In the genomic region with DNA sequence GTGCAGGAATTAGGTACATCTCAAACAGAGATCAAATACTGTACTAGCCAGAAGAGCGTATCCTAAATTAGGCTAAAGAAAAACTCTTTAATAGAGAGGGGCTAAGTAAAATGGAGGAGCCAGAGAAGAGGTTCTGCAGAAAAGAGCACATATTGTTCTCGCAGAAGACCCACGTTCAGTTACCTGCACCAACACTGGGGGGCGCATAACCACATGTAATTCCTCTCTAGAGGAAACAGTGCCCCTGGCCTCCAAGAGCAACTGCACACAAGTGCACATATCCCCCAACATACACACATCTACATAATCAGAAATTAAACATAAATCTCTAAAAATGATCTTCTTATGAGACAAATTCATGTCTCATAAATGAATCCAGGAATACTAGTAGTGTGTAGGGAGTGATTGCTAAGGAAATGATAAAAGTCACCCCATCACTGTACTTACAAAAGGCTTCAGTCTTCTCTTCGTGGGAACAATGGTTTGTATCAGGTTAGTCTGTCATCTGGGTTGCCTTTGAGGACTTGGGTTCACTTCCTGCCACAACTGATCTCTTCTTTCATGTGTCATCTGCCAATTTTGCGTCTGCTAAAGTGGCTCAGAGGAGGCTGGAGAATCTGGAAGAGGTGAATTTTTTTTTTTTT, we compare ENCODE assay signal across 12 mouse cellular contexts.
DNase-seq lines count a peak whose midpoint lies in the region; ATAC-seq and TF ChIP-seq lines count a peak whose summit lies in the region.
"Had no signal": no experiment of that assay in that cellular context is flagged by ENCODE, and none has a peak within 500 bp of the region (broad histone marks: within the 10 kb centered on the region; RNA-seq: fewer than 3 reads in every experiment).

No protein-coding gene starts in this region.

- no peak overlapping the region for H3K4me3 ChIP-seq in heart, adult 2 months
- H3K4me3 ChIP-seq in lung, postnatal 0 days (ENCODE audit: low read depth, low read length): no peak overlapping the region
- no peak overlapping the region for H3K4me3 ChIP-seq in midbrain, embryonic 11.5 days (ENCODE audit: low read depth, low read length)
- no peak overlapping the region for H3K4me3 ChIP-seq in hindbrain, embryonic 14.5 days (replicated peaks; ENCODE audit: low read length)
- H3K4me3 ChIP-seq: hindbrain, embryonic 15.5 days; limb, embryonic 12.5 days; midbrain, embryonic 12.5 days had no signal

- no peak overlapping the region for H3K9ac ChIP-seq in heart, adult 2 months (ENCODE audit: low read depth, low read length)
- no peak overlapping the region for H3K9ac ChIP-seq in lung, postnatal 0 days (replicated peaks; ENCODE audit: low read depth)
- H3K9ac ChIP-seq in midbrain, embryonic 11.5 days (ENCODE audit: low read length): no peak overlapping the region
- no peak overlapping the region for H3K9ac ChIP-seq in hindbrain, embryonic 14.5 days
- H3K9ac ChIP-seq: hindbrain, embryonic 15.5 days; limb, embryonic 12.5 days; midbrain, embryonic 12.5 days had no signal

- H3K4me2 ChIP-seq in lung, postnatal 0 days (replicated peaks; ENCODE audit: low read depth, low read length): no peak overlapping the region
- no peak overlapping the region for H3K4me2 ChIP-seq in midbrain, embryonic 11.5 days
- no peak overlapping the region for H3K4me2 ChIP-seq in hindbrain, embryonic 14.5 days (replicated peaks)
- H3K4me2 ChIP-seq: hindbrain, embryonic 15.5 days; limb, embryonic 12.5 days; midbrain, embryonic 12.5 days had no signal

- ATAC-seq in lung, postnatal 0 days: no peak
- ATAC-seq in inflammation-experienced regulatory T-cells, adult 6 months: peak; percentile 50
- ATAC-seq in midbrain, embryonic 11.5 days (ENCODE audit: low FRiP score): no peak
- ATAC-seq in hindbrain, embryonic 14.5 days (ENCODE audit: low FRiP score): no peak

- peaks cover 4% of the 10 kb centered on the region; the same call in 1 of the 2 replicates for H3K4me1 ChIP-seq in heart, adult 2 months (ENCODE audit: control insufficient read depth, insufficient read depth, low read length)
- no peaks in the 10 kb centered on the region for H3K4me1 ChIP-seq in lung, postnatal 0 days (ENCODE audit: insufficient read depth, low read depth, low read length)
- no peaks in the 10 kb centered on the region for H3K4me1 ChIP-seq in midbrain, embryonic 11.5 days (ENCODE audit: control insufficient read depth, insufficient read depth, low read length)
- no peaks in the 10 kb centered on the region for H3K4me1 ChIP-seq in hindbrain, embryonic 14.5 days (replicated peaks; ENCODE audit: control insufficient read depth, insufficient read depth, low read length)
- H3K4me1 ChIP-seq: hindbrain, embryonic 15.5 days; limb, embryonic 12.5 days; midbrain, embryonic 12.5 days had no signal

- H3K36me3 ChIP-seq in heart, adult 2 months (ENCODE audit: control insufficient read depth, insufficient read depth, low read length): no peaks in the 10 kb centered on the region
- H3K36me3 ChIP-seq in lung, postnatal 0 days (ENCODE audit: insufficient read depth, low read length): no peaks in the 10 kb centered on the region
- no peaks in the 10 kb centered on the region for H3K36me3 ChIP-seq in midbrain, embryonic 11.5 days (ENCODE audit: control insufficient read depth, insufficient read depth, low read length)
- no peaks in the 10 kb centered on the region for H3K36me3 ChIP-seq in hindbrain, embryonic 14.5 days (replicated peaks; ENCODE audit: control insufficient read depth, insufficient read depth)
- H3K36me3 ChIP-seq: hindbrain, embryonic 15.5 days; limb, embryonic 12.5 days; midbrain, embryonic 12.5 days had no signal

- no peak for DNase-seq in heart, adult 2 months
- no peak for DNase-seq in heart, postnatal 14 days
- no peak for DNase-seq in lung, postnatal 0 days (ENCODE audit: low spot score)
- DNase-seq in lung, postnatal 10 days: no peak
- DNase-seq in midbrain, embryonic 11.5 days (ENCODE audit: low spot score, missing footprints): no peak
- DNase-seq in hindbrain, embryonic 14.5 days (ENCODE audit: low spot score): no peak
- no peak for DNase-seq in left cerebral cortex, postnatal 10 days (ENCODE audit: extremely low spot score in 1 of 2, low spot score in 2 of 2)
- DNase-seq: embryo, embryonic 11 days had no signal

- no peaks in the 10 kb centered on the region for H3K9me3 ChIP-seq in lung, postnatal 0 days (ENCODE audit: low read length)
- no peaks in the 10 kb centered on the region for H3K9me3 ChIP-seq in midbrain, embryonic 11.5 days (ENCODE audit: control insufficient read depth, low read length)
- H3K9me3 ChIP-seq in hindbrain, embryonic 14.5 days (ENCODE audit: control insufficient read depth, low read length): no peaks in the 10 kb centered on the region
- H3K9me3 ChIP-seq: hindbrain, embryonic 15.5 days; limb, embryonic 12.5 days; midbrain, embryonic 12.5 days had no signal

- intact Hi-C loops in heart, adult 2 months (cut with DNase I): no loop called here
- intact Hi-C loops in heart, postnatal 14 days (cut with DNase I): no loop called here
- intact Hi-C loops in left cerebral cortex, postnatal 10 days (cut with DNase I): no loop called here

- TF ChIP-seq EP300 in heart, adult 2 months (IDR thresholded peaks at IDR 0.05; ENCODE audit: insufficient read depth, low read depth, low read length): no peak
- no peak for TF ChIP-seq EP300 in lung, postnatal 0 days (IDR thresholded peaks at IDR 0.05)

- 73% methylated on average over 6 of the region's 6 CpGs for WGBS in heart, adult 2 months
- 75% methylated on average over 6 of the region's 6 CpGs for WGBS in lung, postnatal 0 days
- WGBS in midbrain, embryonic 11.5 days: 78% methylated on average over 6 of the region's 6 CpGs
- 84% methylated on average over 6 of the region's 6 CpGs for WGBS in hindbrain, embryonic 14.5 days

- H3K27me3 ChIP-seq in heart, adult 2 months (ENCODE audit: control insufficient read depth, insufficient read depth, low read length): no peaks in the 10 kb centered on the region
- H3K27me3 ChIP-seq in lung, postnatal 0 days (replicated peaks; ENCODE audit: insufficient read depth, low read length): no peaks in the 10 kb centered on the region
- H3K27me3 ChIP-seq in midbrain, embryonic 11.5 days (ENCODE audit: control insufficient read depth, insufficient read depth, low read length): no peaks in the 10 kb centered on the region
- H3K27me3 ChIP-seq in hindbrain, embryonic 14.5 days (ENCODE audit: control insufficient read depth, insufficient read depth, low read length): no peaks in the 10 kb centered on the region
- H3K27me3 ChIP-seq: hindbrain, embryonic 15.5 days; limb, embryonic 12.5 days; midbrain, embryonic 12.5 days had no signal

- TF ChIP-seq POLR2A in heart, adult 2 months (IDR thresholded peaks at IDR 0.05; ENCODE audit: insufficient read depth, low read depth, low read length): no peak

- H3K27ac ChIP-seq in heart, adult 2 months: no peak overlapping the region
- no peak overlapping the region for H3K27ac ChIP-seq in lung, postnatal 0 days (ENCODE audit: low read length)
- no peak overlapping the region for H3K27ac ChIP-seq in midbrain, embryonic 11.5 days (ENCODE audit: low read depth, low read length)
- no peak overlapping the region for H3K27ac ChIP-seq in hindbrain, embryonic 14.5 days
- H3K27ac ChIP-seq: hindbrain, embryonic 15.5 days; limb, embryonic 12.5 days; midbrain, embryonic 12.5 days had no signal

- H3K79me2 ChIP-seq in heart, adult 2 months (replicated peaks; ENCODE audit: control insufficient read depth, insufficient read depth, low read length): no peaks in the 10 kb centered on the region

- peak; percentile 41 for TF ChIP-seq CTCF in heart, adult 2 months (IDR thresholded peaks at IDR 0.05)
- TF ChIP-seq CTCF in lung, postnatal 0 days (IDR thresholded peaks at IDR 0.05): peak; percentile 51
